Mouse (Mus musculus): ENCODE results near the gene Krtap4-7.
"Not testable (repeated sequence)": the region's sequence is repeated elsewhere in the genome, so short reads cannot be mapped to it uniquely, and the experiment has no call there.

Gene Krtap4-7

GRCm38 (mm10) chr11:99603208-99603607 is 40.7 kb downstream of the Krtap4-7 start, which contains the start of gene Gm11938:
Gm11938 (minus strand) TSS chr11:99603308.
- not testable (repeated sequence) for DNase-seq (ENCODE audit: low read depth, low spot score)

DNA sequence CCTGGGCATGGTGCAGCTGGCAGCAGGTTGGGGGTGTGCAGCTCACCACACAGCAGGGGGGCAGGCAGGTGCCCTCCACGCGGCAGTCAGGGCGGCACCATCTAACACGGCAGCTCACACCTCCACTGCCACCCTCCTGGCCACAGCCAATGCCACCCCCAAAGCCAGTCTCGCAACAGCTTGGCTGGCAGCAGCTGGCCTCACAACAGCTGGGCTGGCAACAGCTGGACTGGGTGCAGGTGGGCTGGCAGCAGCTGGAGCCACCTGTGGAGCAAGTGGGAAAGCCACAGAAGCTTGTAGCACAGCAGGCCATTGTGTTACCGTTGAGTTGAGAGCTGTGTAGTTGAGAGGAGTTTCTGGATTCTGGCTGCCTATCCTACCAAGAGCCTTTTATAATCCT is 46.1 kb downstream of the Krtap4-7 start, which contains the start of gene Krtap9-3:
TSS of gene Krtap9-3 (minus strand) at position 364 of the 400 bp plus-strand sequence.
- not testable (repeated sequence) for DNase-seq (ENCODE audit: low read depth, low spot score)

All from c-Kit-negative CD71-positive TER-119-positive erythroid progenitor cells, embryonic 14.5 days (primary cell).